In the genomic region with DNA sequence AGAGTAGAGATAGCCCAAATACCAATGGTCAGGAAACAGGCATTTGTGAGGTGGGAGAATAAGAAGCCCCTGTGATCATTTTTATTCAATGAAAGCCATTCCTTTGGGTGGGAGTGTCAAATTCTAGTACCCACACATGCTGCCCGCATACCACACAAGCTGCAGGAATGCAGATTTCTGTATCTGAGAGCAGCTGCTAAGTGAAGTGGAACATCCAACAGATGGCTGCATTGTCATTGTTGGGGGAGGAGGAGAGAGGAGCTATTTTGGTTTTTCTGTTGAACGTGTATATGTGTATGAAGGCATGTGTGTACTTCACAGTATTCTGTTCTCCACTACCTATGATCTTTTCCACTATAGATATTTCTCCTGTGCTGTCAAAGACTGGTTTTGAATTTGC, we compare ENCODE assay signal across 9 mouse cellular contexts.
DNase-seq lines count a peak whose midpoint lies in the region; ATAC-seq and TF ChIP-seq lines count a peak whose summit lies in the region.
"Had no signal": no experiment of that assay in that cellular context is flagged by ENCODE, and none has a peak within 500 bp of the region (broad histone marks: within the 10 kb centered on the region; RNA-seq: fewer than 3 reads in every experiment).

No protein-coding gene starts in this region.

- 17% methylated on average over 2 of the region's 2 CpGs for WGBS in lung, embryonic 14.5 days
- 12% methylated on average over 2 of the region's 2 CpGs for WGBS in hindbrain, postnatal 0 days
- 5% methylated on average over 2 of the region's 2 CpGs for WGBS in midbrain, embryonic 14.5 days

- H3K4me3 ChIP-seq in lung, embryonic 14.5 days (ENCODE audit: low read depth, low read length): no peak overlapping the region
- H3K4me3 ChIP-seq in hindbrain, postnatal 0 days (ENCODE audit: low read length): no peak overlapping the region
- H3K4me3 ChIP-seq in midbrain, embryonic 14.5 days (replicated peaks; ENCODE audit: low read depth, low read length): no peak overlapping the region
- H3K4me3 ChIP-seq: stomach, embryonic 15.5 days had no signal

- no peaks in the 10 kb centered on the region for H3K36me3 ChIP-seq in lung, embryonic 14.5 days (ENCODE audit: insufficient read depth)
- no peaks in the 10 kb centered on the region for H3K36me3 ChIP-seq in hindbrain, postnatal 0 days (ENCODE audit: insufficient read depth, low read length)
- H3K36me3 ChIP-seq in midbrain, embryonic 14.5 days (ENCODE audit: control insufficient read depth, insufficient read depth, low read length): no peaks in the 10 kb centered on the region
- H3K36me3 ChIP-seq: stomach, embryonic 15.5 days had no signal

- 0 out of 2 replicates have a peak overlapping the region, but pooled peaks have one; percentile 55 for H3K27ac ChIP-seq in lung, embryonic 14.5 days (ENCODE audit: low read depth)
- H3K27ac ChIP-seq in hindbrain, postnatal 0 days: no peak overlapping the region
- H3K27ac ChIP-seq in midbrain, embryonic 14.5 days (replicated peaks; ENCODE audit: low read depth, low read length): no peak overlapping the region
- H3K27ac ChIP-seq: stomach, embryonic 15.5 days had no signal

- TF ChIP-seq CTCF in lung, embryonic 14.5 days (IDR thresholded peaks at IDR 0.05; ENCODE audit: low read depth): no peak
- TF ChIP-seq CTCF in hindbrain, postnatal 0 days (IDR thresholded peaks at IDR 0.05; ENCODE audit: low read depth): no peak

- peak; percentile 60 for DNase-seq in lung, embryonic 14.5 days
- DNase-seq in lung, adult 18-20 months: no peak
- peak; percentile 46 to 57 for DNase-seq in cerebellum, postnatal 25 days
- DNase-seq in hindbrain, postnatal 0 days (ENCODE audit: low spot score): peak; percentile 51
- DNase-seq in midbrain, embryonic 14.5 days: peak; percentile 27
- DNase-seq in thymus, postnatal 4 days: no peak
- no peak for DNase-seq in heart, postnatal 10 days
- DNase-seq in urinary bladder, postnatal 4 days (ENCODE audit: low spot score in 2 of 2): no peak

- intact Hi-C loops in heart, postnatal 10 days (cut with DNase I): no loop called here

- no peaks in the 10 kb centered on the region; the same call in 1 of the 2 replicates for H3K4me1 ChIP-seq in lung, embryonic 14.5 days (ENCODE audit: insufficient read depth)
- H3K4me1 ChIP-seq in hindbrain, postnatal 0 days (ENCODE audit: insufficient read depth, low read length): 0 out of 2 replicates have a peak, but pooled peaks cover 4% of the 10 kb centered on the region
- H3K4me1 ChIP-seq in midbrain, embryonic 14.5 days (ENCODE audit: control insufficient read depth, insufficient read depth, low read length): no peaks in the 10 kb centered on the region
- H3K4me1 ChIP-seq: stomach, embryonic 15.5 days had no signal

- no peaks in the 10 kb centered on the region for H3K27me3 ChIP-seq in lung, embryonic 14.5 days (ENCODE audit: insufficient read depth, low read length)
- H3K27me3 ChIP-seq in hindbrain, postnatal 0 days (ENCODE audit: insufficient read depth, low read length): no peaks in the 10 kb centered on the region
- H3K27me3 ChIP-seq in midbrain, embryonic 14.5 days (ENCODE audit: control insufficient read depth, insufficient read depth, low read length): no peaks in the 10 kb centered on the region
- H3K27me3 ChIP-seq: stomach, embryonic 15.5 days had no signal

- no peak overlapping the region for H3K4me2 ChIP-seq in lung, embryonic 14.5 days
- no peak overlapping the region for H3K4me2 ChIP-seq in hindbrain, postnatal 0 days (ENCODE audit: low read depth, low read length)
- no peak overlapping the region for H3K4me2 ChIP-seq in midbrain, embryonic 14.5 days (ENCODE audit: low read length)
- H3K4me2 ChIP-seq: stomach, embryonic 15.5 days had no signal

- H3K9me3 ChIP-seq in lung, embryonic 14.5 days (ENCODE audit: low read depth, low read length): no peaks in the 10 kb centered on the region
- H3K9me3 ChIP-seq in hindbrain, postnatal 0 days (ENCODE audit: low read length): no peaks in the 10 kb centered on the region
- H3K9me3 ChIP-seq in midbrain, embryonic 14.5 days (ENCODE audit: control insufficient read depth, low read length): no peaks in the 10 kb centered on the region
- H3K9me3 ChIP-seq: stomach, embryonic 15.5 days had no signal

- ATAC-seq in lung, embryonic 14.5 days (ENCODE audit: insufficient read depth): peak; percentile 68; the same call in 1 of the 2 replicates
- ATAC-seq in hindbrain, postnatal 0 days: peak; percentile 76
- peak; percentile 65; the same call in 1 of the 2 replicates for ATAC-seq in midbrain, embryonic 14.5 days (ENCODE audit: low FRiP score, low TSS enrichment)

- H3K9ac ChIP-seq in lung, embryonic 14.5 days: no peak overlapping the region
- no peak overlapping the region for H3K9ac ChIP-seq in hindbrain, postnatal 0 days (replicated peaks; ENCODE audit: low read length)
- no peak overlapping the region for H3K9ac ChIP-seq in midbrain, embryonic 14.5 days (replicated peaks; ENCODE audit: low read length)
- H3K9ac ChIP-seq: stomach, embryonic 15.5 days had no signal

Comparison
In these comparisons a context has a peak if more than half of its experiments do, and no peak if none do; other contexts are left out.
1. DNase-seq: peak in lung, embryonic 14.5 days (single experiment), cerebellum, postnatal 25 days (2 of 2), hindbrain, postnatal 0 days (single experiment) and midbrain, embryonic 14.5 days (single experiment); none in lung, adult 18-20 months (0 of 2), thymus, postnatal 4 days (single experiment), heart, postnatal 10 days (0 of 2) and urinary bladder, postnatal 4 days (0 of 2).
2. Peak in every context shown above with its lines, with median percentiles within 50 percentile points of each other: ATAC-seq.